Mouse (Mus musculus) erythroblast, embryonic 14.5 days (primary cell): ENCODE results near the gene Racgap1.

Experiments
- GATA1 ChIP-seq: IDR thresholded peaks from 2 replicates; pipeline ENCODE4 v1.6.1; 2012; ENCODE audit warnings: low read length, inconsistent platforms, mixed read lengths
- TAL1 ChIP-seq: IDR thresholded peaks from 3 replicates; pipeline ENCODE4 v1.6.1; 2012; ENCODE audit warnings: low read length, inconsistent platforms, mixed read lengths

DNA sequence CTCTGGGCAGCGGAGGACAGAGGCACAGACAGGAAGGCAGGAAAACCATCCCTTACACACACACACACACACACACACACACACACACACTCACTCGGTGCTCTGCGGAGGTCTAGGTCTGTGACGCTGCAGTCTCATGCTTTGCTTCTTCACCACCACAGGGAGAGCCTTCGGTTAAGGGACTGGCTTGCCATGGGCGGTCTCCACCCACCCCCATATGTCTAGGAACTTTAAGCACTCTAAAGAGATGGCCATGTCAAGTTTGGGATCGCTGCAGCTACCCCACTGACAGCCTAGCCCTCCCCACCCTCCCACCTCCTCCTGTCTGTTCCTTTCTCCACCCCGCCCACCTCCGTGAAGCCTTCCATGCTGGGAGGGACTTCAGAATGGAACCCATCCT is 4.5 kb upstream of the Racgap1 start:
- TF ChIP-seq GATA1, result no peak
- TF ChIP-seq TAL1, result no peak
